Mouse (Mus musculus): Measurements from ENCODE around the gene Ggn. TPM values are rescaled to one million over a fixed set of nuclear protein-coding genes. Genes with fewer than 3 reads are reported as not detected.

Gene Ggn
- polyA plus RNA-seq, 1 experiment from 2014 or later = 0.27 TPM

DNA sequence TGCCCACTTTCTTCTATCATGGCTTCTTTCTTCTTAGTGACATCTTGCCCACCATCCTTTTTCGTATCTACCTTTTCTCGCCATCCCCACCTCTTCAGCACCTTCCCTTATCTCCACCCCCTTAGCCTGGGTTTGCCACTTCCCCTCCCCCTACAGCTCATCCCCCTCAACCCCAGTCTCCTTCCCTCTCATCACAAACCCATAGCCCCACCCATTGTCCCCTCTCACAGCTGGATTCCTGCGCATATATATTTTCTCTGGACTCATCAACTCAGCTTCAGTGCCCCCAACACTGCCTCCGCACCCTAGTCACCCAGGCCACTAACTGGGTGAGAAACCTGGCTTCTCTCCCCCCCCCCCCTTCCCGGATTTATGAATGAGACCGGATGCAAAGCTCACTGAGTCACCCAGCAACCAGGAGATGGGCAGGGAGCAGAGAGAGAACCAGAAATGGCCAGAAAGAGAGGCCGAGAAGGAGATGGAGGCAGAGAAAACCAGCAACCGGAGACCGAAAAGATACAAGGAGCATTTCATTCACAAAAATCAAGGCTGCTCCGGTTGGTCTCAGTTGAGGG, 1.8 kb upstream of the Ggn start:
- no peak for ATAC-seq
- Histone ChIP-seq H3K4me3 (ENCODE audit: low read depth, low read length) (peak overlapping the region; percentile 53), H3K36me3 (ENCODE audit: control insufficient read depth, insufficient read depth) (peaks cover 7% of the 10 kb centered on the region; the same call in 1 of the 2 replicates), H3K4me1 (replicated peaks; ENCODE audit: control insufficient read depth, insufficient read depth, low read length) (0 out of 2 replicates have a peak, but pooled peaks cover 4% of the 10 kb centered on the region), H3K9ac (ENCODE audit: low read depth, low read length) (no peak overlapping the region), H3K9me3 (ENCODE audit: control insufficient read depth) (no peaks in the 10 kb centered on the region), H3K27ac (ENCODE audit: low read depth, low read length) (no peak overlapping the region), H3K4me2 (replicated peaks; ENCODE audit: low read depth) (peak overlapping the region; percentile 71), H3K27me3 (replicated peaks; ENCODE audit: control insufficient read depth, insufficient read depth, low read length) (peaks cover 27% of the 10 kb centered on the region)
- no peak for TF ChIP-seq CTCF (IDR thresholded peaks at IDR 0.05; ENCODE audit: low read depth)
- WGBS = 23% methylated on average over 10 of the region's 10 CpGs

DNA sequence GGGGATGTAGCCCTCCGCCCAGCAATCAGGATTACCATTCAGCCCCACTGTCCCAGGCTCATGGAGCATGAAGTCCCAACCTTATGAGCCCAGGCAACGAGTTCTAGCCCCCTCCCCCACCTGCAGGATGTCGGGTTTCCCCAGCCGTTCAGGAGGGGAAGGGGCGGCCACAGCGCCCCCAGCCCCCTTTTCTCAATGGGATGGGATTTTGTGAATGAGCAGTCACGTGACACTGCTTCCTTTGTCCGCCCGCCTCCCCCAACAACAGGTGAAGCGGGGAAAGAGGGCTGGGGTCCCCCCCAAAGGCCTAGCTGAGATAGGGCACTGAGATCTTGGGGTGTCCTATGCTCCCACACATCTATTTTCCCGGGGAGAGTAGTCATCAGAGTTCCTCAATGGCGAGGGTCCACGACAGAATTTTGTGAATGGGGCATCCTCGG, 1.2 kb upstream of the Ggn start:
- H3K4me1 ChIP-seq (replicated peaks; ENCODE audit: control insufficient read depth, insufficient read depth, low read length) = 0 out of 2 replicates have a peak, but pooled peaks cover 4% of the 10 kb centered on the region
- H3K27ac ChIP-seq (ENCODE audit: low read depth, low read length) = no peak overlapping the region
- no peak for ATAC-seq
- H3K36me3 ChIP-seq (ENCODE audit: control insufficient read depth, insufficient read depth) = peaks cover 13% of the 10 kb centered on the region
- H3K4me2 ChIP-seq (replicated peaks; ENCODE audit: low read depth) = peak overlapping the region; percentile 71
- H3K27me3 ChIP-seq (replicated peaks; ENCODE audit: control insufficient read depth, insufficient read depth, low read length) = peaks cover 27% of the 10 kb centered on the region
- H3K4me3 ChIP-seq (ENCODE audit: low read depth, low read length) = peak overlapping the region; percentile 53
- no peaks in the 10 kb centered on the region for H3K9me3 ChIP-seq (ENCODE audit: control insufficient read depth)
- WGBS = 1% methylated on average over 14 of the region's 14 CpGs
- no peak for TF ChIP-seq CTCF (IDR thresholded peaks at IDR 0.05; ENCODE audit: low read depth)
- H3K9ac ChIP-seq (ENCODE audit: low read depth, low read length) = 0 out of 2 replicates have a peak overlapping the region, but pooled peaks have one; percentile 26

DNA sequence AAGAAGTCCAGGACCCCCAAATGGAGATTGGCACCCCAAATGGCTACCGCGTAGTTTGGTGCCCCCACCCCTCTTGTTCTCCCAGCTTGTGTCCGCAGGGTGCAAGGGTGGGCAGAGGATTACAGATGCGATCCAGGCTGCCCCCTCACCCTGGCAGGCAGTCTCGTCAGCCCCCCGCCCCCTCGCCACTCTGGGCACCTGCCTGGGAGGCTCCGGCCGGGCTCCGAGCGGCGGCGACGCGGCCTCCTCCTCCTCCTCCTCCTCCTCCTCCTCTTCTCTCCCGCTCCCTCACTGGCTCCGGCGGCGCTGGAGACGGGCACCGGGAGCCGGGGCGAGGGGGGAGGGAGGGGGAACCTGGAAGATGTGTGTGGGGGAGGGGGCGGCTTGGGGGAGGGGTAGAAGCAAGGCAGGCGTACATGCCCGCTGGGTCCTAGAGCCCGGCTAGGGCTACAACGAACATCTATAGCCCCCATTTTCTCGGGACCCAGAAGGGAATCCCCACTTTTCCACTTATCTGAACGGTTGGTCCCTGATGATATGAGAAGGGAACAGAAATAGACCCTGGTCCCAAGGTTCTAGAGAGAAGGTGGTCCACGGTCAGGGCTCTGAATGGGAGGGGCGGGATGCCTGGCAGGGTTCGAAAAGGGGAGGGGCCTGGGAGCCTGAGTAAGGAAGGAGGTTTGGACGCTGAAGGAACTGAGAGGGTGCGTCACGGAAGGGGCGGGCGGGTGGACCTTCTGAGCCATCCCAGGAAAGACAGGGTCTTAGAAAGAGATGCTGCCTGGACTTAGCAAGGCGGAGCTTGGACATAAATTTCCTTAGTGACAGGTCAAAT, 562 bp upstream of the Ggn start:
- Histone ChIP-seq H3K9me3 (ENCODE audit: control insufficient read depth) (no peaks in the 10 kb centered on the region), H3K36me3 (ENCODE audit: control insufficient read depth, insufficient read depth) (peaks cover 20% of the 10 kb centered on the region), H3K4me3 (ENCODE audit: low read depth, low read length) (peak overlapping the region; percentile 53), H3K27ac (ENCODE audit: low read depth, low read length) (no peak overlapping the region), H3K9ac (ENCODE audit: low read depth, low read length) (peak overlapping the region; percentile 41; the same call in 1 of the 2 replicates), H3K4me1 (replicated peaks; ENCODE audit: control insufficient read depth, insufficient read depth, low read length) (0 out of 2 replicates have a peak, but pooled peaks cover 4% of the 10 kb centered on the region), H3K27me3 (replicated peaks; ENCODE audit: control insufficient read depth, insufficient read depth, low read length) (peaks cover 27% of the 10 kb centered on the region), H3K4me2 (replicated peaks; ENCODE audit: low read depth) (peak overlapping the region; percentile 71)
- no peak for TF ChIP-seq CTCF (IDR thresholded peaks at IDR 0.05; ENCODE audit: low read depth)
- peak; percentile 39 for ATAC-seq
- under 1% methylated on average over 35 of the region's 39 CpGs for WGBS

DNA sequence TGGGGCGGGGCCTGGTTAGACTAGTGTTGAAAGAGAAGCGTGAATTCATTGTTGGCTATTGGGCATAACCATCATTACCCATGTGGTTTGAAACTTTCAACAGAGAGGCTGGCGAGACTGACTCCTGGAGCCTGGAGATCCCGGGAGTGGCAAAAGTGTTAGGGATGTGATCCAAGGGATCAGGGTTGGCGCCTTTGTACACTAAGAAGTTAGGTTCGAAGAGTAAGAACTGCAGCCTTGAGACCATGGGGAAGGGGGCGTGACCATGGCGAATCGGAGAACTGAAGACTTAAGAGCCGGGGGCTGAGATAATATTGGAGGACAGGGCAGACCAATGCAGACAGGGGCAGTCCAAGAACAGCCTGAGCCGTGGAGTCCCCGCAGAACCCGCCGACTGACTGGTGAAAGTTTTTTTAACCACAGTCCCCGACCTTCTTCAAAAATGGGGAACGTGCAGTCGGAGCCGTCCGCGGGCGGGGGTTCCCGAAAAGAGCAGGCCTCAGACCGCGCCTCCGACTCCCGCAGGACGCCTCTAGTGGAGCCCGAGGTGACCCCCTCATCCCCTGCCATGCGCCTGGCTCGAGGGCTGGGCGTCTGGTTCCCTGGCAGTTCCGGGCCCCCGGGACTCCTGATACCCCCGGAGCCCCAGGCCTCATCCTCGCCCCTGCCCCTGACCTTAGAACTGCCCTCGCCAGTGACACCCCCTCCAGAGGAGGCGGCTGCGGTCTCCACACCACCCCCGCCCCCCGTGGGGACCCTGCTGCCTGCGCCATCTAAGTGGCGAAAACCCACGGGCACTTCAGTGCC, 948 bp downstream of the Ggn start:
- Histone ChIP-seq H3K4me3 (ENCODE audit: low read depth, low read length) (peak overlapping the region; percentile 53), H3K9me3 (ENCODE audit: control insufficient read depth) (no peaks in the 10 kb centered on the region), H3K27ac (ENCODE audit: low read depth, low read length) (no peak overlapping the region), H3K9ac (ENCODE audit: low read depth, low read length) (peak overlapping the region; percentile 41), H3K27me3 (replicated peaks; ENCODE audit: control insufficient read depth, insufficient read depth, low read length) (peaks cover 27% of the 10 kb centered on the region), H3K4me1 (replicated peaks; ENCODE audit: control insufficient read depth, insufficient read depth, low read length) (0 out of 2 replicates have a peak, but pooled peaks cover 4% of the 10 kb centered on the region), H3K36me3 (ENCODE audit: control insufficient read depth, insufficient read depth) (peaks cover 35% of the 10 kb centered on the region), H3K4me2 (replicated peaks; ENCODE audit: low read depth) (peak overlapping the region; percentile 71)
- no peak for TF ChIP-seq CTCF (IDR thresholded peaks at IDR 0.05; ENCODE audit: low read depth)
- 1% methylated on average over 42 of the region's 43 CpGs for WGBS
- 0 out of 2 replicates have a peak, but pooled peaks have one; percentile 32 for ATAC-seq

DNA sequence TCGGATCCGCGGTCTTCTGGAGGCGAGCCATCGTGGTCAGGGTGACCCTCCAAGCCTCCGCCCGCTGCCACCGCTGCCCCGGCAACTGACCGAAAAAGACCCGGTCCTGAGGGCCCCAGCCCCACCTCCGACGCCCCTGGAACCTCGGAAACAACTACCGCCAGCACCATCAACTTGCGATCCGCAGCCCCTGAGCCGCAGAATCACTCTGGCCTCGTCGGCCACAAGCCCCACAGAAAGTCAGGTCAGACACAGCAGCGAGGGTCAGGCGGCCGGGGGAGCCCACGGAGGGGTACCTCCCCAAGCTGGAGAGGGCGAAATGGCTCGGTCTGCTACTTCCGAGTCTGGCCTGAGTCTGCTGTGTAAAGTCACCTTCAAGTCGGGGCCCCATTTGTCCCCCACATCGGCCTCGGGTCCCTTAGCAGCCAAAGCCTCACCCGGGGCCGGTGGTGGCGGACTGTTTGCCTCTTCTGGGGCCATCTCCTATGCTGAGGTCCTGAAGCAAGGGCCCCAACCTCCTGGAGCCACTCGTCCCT, 1.6 kb downstream of the Ggn start:
- ATAC-seq = no peak
- peak overlapping the region; percentile 53 for H3K4me3 ChIP-seq (ENCODE audit: low read depth, low read length)
- WGBS = 8% methylated on average over 34 of the region's 34 CpGs
- no peaks in the 10 kb centered on the region for H3K9me3 ChIP-seq (ENCODE audit: control insufficient read depth)
- H3K9ac ChIP-seq (ENCODE audit: low read depth, low read length) = peak overlapping the region; percentile 4
- peak overlapping the region; percentile 71 for H3K4me2 ChIP-seq (replicated peaks; ENCODE audit: low read depth)
- H3K27ac ChIP-seq (ENCODE audit: low read depth, low read length) = no peak overlapping the region
- no peak for TF ChIP-seq CTCF (IDR thresholded peaks at IDR 0.05; ENCODE audit: low read depth)
- H3K27me3 ChIP-seq (replicated peaks; ENCODE audit: control insufficient read depth, insufficient read depth, low read length) = peaks cover 27% of the 10 kb centered on the region
- H3K4me1 ChIP-seq (replicated peaks; ENCODE audit: control insufficient read depth, insufficient read depth, low read length) = 0 out of 2 replicates have a peak, but pooled peaks cover 4% of the 10 kb centered on the region
- H3K36me3 ChIP-seq (ENCODE audit: control insufficient read depth, insufficient read depth) = peaks cover 41% of the 10 kb centered on the region

All from intestine, postnatal 0 days (tissue).